Mouse (Mus musculus): Measurements from ENCODE around the gene Tnp2. TPM values are rescaled to one million over a fixed set of nuclear protein-coding genes. Genes with fewer than 3 reads are reported as not detected.
A peak's percentile ranks its signal among the peaks of the same experiment; 100 is the strongest.
"Not testable (repeated sequence)": the region's sequence is repeated elsewhere in the genome, so short reads cannot be mapped to it uniquely, and the experiment has no call there.

The Tnp2 gene
- polyA plus RNA-seq (2017; shearing (Covaris generic)) = 1 to 10 TPM; 5.7 to 6.3 TPM

DNA sequence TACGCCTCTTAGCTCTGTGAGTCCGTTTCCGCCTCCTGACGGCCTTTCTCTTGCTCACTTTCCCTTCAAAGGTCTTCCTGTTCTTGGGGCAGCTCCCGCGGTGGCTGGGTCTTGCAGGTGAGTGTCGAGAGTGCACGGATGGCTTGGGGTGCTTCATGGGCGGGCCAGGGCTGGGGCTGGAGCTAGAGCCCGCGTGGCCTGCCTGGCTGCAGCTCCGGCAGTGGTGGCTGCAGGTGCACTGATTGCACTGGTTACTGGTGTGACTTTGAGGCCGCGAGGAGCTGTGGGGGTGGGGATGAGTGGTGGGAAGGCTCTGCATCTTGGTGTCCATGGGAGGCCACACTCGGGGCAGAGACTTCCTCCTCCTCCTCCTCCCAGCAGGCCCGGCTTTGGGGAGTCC is at the start of gene Tnp2:
Tnp2 (minus strand) TSS at position 390 of the 400 bp plus-strand sequence.
- ATAC-seq = no peak

DNA sequence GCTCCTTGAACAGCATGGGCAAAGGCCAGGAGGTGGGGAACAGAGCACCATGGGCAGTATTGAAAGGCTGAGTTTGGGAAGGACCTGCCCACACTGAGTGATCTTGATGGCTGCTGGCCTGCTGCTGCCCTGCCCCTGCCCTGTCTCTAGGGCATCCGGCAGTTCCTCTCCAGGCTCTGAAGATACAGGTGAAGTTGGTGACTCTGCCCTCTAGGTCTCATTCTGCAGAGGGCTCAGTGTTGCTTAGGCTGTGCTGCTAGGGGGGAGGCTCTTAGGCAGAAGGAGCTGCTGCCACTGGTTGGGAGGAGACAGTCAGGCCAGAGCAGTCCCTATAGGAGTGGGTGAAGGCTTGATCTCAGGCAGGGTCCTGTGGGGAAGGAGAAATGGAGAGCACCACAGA is 49.4 kb upstream of the Tnp2 start:
- ATAC-seq = no peak

DNA sequence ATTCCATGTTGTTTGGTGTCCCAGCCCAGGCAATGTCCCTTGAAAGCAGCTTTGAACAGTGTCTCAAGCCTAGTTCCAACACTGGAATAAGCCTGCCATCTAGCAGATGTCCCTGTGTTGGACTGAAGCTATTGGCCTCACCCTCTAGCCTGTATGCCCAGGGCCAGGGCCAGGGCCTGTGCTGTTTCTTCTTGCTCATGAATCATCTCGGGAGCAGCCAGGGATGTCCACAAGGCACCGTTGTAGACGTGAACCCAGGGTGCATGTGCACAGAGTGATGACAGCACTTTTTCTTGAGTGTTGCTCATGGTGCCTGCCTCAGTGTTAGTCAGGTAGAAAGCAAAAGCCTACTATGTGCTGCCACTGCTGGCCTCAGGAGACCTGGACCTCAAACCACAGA is 48.8 kb upstream of the Tnp2 start:
- no peak for ATAC-seq

DNA sequence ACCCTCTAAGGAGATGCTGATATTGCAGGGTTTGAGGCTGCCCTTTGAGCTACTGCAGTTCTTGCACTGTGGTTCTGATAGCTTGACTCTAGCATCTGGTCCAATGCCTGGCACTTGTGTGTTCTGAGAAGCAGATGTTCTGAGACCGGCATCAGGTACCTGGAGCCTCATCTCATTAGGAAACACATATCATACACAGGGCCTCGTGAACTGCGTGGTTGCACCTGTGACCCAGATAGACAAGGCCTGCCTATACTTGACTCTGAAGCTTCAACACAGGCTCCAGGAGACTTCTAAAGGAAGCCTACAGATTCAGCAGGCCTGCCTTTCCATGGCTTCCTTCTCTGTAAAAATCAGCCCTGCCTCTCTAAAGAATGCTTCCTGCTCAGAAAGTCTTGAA is 47.9 kb upstream of the Tnp2 start:
- ATAC-seq = no peak

DNA sequence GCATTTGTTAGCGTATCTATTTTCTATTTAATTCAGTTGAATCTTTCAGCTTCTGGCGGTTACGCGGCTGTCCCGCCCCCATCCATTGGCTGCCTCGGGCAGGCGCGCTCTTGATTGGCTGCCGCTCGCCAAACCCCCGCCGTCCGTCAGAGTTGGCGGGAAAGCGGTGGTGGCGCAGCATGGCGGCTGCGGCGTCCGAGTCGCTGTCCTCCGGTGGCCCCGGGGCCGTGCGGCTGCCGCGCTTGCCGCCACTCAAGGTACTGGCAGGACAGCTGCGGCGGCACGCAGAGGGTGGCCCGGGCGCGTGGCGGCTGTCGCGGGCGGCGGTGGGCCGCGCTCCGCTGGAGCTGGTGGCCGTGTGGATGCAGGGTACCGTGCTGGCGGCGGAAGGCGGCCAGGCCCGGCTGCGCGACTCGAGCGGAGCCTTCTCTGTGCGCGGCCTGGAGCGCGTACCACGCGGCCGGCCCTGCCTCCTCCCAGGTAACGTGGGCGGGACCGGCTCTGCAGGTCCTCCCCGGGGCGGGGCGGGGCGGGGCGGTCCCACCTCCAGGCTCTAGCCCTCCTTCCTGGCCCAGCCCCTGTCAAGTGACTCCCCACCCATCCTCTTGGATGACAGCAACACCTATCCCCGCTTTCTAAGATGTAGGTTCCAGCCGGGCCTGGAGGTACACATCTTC is 46.6 kb upstream of the Tnp2 start, which contains the start of gene Rmi2:
Rmi2 (plus strand) TSS at position 149 of the 677 bp plus-strand sequence.
- peak; percentile 85 for ATAC-seq

DNA sequence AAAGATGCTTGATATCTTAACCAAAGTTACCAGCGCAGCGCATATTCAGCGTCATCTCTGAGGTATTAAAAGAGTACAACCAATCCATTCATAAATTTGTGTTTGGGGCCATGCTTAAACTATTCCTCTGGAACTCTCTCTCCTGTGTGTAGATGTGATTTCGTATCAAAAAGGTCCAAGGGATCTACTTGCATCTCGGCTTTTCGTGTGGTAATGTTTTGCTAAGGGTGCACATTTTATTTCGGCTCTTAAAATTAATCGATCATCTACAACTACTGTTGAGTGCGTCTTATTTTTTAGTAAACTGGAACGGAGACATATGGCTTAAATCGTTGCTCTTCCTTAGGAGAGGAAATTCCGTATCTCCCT is 46.1 kb upstream of the Tnp2 start:
- ATAC-seq = no peak

DNA sequence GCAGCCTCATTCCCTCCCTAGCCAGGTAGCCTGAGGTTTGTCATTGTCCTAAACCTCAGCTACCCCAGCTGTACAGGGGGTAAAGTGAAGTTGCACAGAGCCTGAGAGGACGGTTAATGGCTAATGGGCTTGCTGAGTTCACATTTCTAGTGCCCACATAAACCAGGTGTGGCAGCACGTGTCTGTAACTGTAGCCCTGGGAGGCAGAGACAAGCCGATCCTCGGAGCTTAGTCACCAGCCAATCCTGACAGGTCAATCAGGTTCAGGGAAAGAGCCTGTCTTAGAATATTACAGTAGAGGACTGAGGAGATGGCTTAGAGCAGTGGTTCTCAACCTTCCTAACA is 40.0 kb upstream of the Tnp2 start:
- no peak for ATAC-seq

DNA sequence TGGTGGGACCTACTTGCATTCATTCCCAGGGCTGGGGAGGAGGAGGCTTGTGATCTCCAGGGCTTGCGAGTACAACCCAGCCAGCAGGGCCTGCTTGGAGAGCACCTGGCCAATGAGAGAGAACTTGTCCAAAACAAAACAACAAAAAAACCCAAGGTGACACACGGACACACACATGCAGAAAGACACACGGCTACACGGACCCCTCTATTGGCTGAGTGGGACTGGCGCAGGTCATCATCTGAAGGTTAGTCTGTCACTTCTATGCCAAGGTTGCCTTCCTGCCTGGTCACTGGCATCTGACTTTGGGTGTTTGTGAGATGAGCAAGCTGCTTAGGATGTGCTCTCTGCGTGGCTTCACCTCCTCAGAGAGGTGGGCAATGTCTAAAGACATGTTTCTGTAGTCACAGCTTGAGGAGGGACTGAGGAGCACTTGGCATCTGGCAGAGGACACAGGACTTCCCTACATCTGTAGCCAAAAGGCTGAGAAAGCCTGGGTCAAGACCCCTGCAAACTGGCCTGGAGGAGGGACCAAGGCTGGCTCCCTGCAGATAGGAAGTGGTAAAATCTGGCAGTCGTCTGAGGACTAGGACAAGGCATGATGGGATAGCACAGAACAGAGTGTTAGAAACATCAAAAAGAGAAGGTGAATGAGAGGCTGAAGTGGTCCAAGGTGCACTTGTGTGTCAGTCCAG is 39.5 kb upstream of the Tnp2 start:
- ATAC-seq = peak; percentile 32

DNA sequence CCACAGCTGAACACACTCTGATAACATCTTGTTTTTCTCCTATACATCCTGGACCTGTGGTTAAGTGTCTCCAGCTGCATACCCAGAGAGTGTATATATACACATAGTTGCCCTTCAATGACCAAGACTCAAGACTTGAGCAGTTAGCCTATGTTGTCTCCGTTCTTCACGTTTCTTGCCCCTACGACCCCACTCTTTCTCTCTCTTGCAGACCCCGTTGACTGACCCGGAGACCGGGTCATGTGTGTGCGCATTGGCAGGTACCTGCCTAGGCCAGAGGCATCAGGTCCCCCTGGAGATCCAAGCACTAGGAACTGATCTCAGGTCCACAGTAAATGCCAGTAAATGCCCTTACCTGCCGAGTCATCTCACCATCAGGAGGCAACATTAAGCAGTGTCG is 38.8 kb upstream of the Tnp2 start:
- ATAC-seq = no peak

DNA sequence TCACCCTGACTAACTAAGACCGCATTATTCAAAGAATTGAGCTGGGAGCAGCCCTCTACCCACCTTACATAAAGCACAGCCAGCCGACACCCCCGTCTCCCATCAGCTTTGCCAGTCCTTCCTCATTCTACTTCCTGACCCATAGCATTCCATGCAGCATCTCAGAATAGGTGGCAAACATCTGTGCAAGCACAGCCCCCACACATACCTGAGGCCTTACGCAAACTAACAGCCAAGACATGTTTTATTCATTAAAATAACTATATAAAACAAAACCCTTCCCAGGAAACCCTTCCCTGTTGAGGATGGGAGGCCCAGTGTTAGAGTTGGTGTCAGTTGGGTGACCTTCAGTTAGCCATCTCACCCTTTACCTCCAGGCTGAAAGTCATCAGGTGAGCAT is 37.4 kb upstream of the Tnp2 start:
- ATAC-seq = no peak

DNA sequence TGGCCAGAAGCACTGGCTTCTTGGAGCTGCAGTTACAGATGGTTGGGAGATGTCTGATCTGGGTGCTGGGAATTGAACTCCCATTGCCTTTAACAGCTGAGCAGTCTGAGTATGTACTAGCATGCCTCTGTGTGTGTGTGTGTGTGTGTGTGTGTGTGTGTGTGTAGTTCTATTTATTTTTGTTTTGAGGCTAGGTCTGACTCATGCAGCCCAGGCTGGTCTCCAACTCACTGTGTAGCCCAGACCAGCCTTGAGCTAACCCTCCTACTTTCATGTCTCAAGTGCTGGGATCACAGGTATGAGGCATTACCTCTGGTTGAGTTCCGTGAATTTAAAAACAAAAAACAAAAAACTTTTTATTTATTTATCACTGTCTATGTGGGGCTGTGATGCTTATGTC is 36.1 kb upstream of the Tnp2 start:
- ATAC-seq = no peak

DNA sequence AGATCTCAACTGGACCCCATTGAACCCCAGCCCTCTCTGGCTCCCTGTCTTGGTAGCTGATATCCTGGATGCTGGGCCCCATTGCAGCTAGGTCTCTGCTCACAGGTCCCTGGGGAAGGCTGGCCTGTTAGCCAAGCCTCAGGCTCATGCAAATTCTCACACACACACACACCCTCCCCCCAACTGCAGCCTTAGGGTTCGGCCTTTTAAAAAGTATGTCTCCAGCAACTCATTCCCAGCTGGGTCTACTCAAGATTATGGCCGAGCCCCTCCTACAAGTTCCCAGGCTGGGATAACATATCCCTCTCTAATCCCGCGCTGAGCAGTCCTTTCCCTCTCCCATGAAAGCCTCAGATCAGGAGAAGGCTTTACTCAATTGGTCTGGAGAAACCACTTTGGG is 32.9 kb upstream of the Tnp2 start:
- ATAC-seq = no peak

DNA sequence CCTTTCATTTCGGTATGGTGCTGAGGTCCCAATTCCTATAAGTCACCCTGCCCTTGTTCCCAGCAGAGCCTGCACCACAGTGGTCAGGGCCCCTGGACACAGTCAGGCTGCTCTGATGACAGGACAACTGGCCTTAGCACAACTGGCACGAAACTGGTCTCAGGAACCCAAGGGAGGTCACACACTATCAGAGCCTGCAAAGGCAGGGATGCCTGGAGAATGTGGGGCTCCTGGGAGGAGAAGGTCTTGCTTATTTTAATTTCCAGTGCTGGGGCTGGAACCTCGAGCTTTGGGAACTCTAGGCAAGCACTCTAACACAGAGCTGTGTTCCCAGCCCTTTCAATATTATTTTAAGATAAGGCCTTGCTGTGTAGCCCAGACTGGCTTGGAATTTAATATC is 31.5 kb upstream of the Tnp2 start:
- no peak for ATAC-seq

DNA sequence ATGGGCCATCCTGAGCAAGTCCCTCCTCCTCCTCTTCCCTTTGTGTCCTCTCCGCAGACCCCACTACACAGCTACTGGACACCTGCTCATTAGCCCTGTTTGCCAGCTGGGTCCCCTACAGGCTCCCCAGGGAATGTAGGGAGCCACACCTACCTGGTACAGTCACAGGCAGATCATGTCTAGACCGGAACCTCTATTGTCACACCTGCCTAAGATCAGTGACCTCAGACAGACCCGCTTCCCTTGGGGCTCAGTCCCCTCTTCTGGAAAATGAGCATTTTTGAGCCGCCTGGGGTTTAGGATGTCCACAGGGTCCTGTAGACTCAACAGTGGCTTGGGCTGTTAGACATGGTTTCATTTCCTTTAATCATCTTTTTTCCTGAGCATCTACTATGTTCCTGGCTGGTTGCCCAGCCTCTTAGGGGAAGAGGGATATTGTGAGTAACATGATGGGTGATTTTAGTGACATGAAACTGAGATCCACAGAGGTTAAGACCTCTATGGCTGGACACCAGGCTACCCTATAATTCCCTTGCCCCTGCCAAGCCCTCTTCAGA is 30.2 kb upstream of the Tnp2 start:
- no peak for ATAC-seq

DNA sequence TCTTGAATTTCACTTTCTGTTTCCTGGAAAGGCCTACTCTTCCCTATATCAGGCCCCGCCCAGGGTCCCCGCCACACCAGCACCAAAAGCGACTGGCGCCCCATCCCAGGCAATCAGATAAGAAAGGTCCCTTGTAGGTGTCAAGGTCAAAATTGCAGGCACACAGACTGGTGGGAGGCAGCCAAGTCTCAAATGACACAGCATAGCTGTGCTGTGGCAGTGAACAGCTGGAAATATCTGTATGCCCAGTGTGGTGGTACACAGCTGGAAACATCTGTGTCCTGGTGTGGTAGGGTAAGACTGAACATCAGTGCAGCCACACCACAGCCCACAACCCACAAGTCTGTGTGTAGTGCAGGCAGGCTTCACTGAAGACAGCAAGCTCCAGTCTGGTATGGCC is 26.4 kb upstream of the Tnp2 start:
- peak; percentile 47 for ATAC-seq

DNA sequence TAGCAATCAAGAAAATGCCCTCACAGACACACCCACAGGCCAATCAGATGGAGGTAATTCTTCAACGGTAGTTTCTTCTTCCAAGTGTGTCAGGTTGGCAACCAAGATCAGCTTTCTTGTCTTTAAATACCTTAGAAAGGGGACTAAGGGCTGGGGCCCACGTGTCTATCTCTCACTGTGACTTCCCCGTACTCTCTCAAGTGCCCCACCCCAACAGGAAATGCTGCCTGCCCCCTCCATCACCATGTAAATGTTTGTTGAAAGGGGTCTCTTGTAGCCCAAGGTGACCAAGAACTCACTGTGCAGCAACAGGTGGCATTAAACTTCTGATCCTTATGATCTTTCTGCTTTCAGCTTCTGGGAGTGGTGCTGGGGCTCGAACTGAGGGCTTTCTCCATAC is 25.3 kb upstream of the Tnp2 start:
- no peak for ATAC-seq

DNA sequence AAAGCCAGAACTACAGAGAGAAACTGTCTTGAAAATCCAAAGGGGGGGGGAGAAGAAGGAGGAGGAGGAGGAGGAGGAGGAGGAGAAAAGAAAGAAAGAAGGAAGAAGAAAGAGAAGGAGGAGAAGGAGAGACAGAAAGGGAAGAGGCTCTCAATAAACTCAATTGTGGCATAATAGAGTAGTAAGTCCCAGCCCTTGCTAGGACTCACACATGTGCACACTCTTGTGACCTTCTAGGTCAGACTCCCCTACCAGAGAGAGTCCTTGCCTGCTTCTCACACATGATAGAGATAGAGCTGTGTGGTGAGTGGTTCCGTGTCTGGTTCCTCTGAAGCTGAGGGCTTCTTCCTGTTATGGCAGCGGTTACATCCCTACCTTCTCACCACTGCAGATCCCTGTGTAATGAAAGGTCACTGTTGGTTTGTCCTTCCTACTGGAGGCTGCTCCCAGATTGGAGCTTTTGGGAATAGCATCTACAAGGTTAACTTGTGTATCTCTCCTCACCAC is 24.5 kb upstream of the Tnp2 start, which contains the start of gene Gm11172:
Gm11172 (plus strand) TSS at position 51 of the 507 bp plus-strand sequence.
- ATAC-seq = peak; percentile 25

DNA sequence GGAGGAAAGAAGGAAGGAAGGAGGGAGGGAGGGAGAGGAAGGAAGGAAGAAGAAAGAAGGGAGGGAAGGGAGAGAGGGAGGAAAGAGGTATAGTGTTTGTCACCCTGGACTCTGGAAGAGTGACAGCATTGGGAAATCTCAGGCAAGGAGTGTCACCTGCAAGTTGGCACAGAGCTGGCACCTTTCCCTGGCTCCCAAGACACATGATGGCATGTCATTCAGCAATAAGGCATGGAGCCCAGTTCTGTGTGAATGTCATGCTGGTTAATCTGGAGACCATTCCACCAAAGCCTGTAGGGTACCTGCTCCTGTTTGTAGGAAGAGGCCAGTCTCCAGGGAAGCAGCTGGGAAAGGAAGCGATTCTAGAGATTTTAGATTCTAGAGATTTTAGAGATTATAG is 21.9 kb upstream of the Tnp2 start:
- no peak for ATAC-seq

DNA sequence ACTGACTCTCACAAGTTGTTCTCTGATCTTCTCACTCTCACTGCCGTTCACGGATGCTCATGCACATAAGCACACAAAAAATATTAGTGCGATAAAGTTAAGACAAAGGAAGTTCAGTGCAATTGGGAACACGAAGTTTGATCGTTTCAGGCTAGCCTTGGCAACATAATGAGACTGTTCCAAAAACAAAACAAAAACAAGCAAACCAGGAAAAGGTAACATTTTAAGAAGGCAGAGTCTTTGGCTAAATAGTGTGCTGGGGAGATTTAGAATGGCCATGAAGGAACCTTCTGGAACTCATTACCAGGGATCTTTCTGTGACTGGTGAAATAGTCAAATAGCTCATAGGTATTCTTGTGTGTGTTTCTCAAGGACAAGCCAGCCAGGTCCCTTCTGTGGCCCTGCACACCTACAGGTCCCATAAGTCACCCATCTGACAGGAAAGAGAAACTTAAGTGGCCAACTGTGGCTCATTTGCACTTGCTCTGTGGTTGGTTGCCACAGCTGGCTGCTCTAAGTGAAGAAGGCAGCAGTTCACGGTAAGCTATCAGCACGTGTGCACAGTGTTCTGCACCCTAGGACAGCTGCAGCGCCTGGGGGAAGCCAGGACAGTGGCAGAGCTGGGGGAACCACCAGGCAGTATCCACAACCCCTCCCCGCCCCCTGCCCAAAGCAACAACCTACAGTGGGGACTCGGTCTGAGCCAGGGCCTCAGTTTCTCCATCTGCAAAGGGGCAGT is 17.5 kb upstream of the Tnp2 start, which contains the start of gene Prm1:
Prm1 (minus strand) TSS at position 51 of the 739 bp plus-strand sequence.
- peak; percentile 46 for ATAC-seq

DNA sequence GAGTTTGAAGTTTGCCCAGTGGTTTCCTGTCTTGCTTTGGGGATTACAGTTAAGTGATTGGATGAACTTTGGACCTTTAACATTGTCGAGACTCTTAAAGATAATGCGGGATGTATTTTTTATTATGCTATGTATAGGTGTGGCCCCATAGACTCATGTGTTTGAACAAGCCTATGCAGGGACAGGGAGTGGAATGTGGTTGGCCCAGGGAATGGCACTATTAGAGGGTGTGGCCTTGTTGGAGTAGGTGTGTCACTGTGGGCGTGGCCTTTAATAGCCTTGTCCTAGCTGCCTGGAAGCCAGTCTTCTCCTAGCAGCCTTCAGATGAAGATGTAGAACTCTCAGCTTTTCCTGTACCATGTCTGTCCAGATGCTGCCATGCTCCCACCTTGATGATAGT is 14.0 kb upstream of the Tnp2 start:
- ATAC-seq = not testable (repeated sequence)

DNA sequence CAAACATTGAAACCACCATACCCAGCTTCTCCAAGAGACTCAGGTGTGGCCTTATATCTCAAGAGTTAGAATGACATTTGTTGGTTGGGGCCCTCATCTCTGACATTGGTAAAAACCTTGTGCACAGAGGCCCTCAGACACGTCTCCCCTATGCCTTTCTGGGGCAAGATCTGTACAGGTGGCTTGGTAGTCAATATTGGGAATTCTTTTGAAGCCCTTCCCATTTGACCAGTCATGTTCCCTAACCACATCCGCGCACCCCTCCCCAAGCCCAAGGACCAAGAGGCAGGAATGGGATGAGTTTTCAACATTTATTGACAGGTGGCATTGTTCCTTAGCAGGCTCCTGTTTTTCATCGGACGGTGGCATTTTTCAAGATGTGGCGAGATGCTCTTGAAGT is 7.6 kb upstream of the Tnp2 start, which contains the start of gene Prm2:
Prm2 (minus strand) TSS at position 101 of the 400 bp plus-strand sequence.
- no peak for ATAC-seq

DNA sequence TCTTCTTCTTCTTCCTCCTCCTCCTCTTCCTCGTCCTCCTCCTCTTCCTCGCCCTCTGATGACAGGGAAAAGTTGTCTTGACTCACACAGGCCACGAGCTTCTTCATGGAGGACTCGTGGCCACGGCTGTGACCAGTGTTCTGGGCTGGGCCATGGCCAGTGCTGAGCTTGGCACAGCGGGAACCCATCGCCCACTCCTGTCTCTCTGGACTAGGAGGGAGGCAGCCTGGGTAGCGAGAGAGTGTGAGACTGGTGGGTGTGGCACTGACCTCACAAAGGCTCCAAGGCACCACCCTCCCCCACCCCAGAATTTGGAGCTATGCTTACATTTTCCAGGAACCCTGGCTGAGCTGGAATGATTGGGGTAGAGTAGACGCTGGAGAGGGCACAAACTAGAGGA is 2.2 kb upstream of the Tnp2 start, which contains the start of gene Prm3:
Prm3 (minus strand) TSS at position 213 of the 400 bp plus-strand sequence.
- ATAC-seq = no peak

DNA sequence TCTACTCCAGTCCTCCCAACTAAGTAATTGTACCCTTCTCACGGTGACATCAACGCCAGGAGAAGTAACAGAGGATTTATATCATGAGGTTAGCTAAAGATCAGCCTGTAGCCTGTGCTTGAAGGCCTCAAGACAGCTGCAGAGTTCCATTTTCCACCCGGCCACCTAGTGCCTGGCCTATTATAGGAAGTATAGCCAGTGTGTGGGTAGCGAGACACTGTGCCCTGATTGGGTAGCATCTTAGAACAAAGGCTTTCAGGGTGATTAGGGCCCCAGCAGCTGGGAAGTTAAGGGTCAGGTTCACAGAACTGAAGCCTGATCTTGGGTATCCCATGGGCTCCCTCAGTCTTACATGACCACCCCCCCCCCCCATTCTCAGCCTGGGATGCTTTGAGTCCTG is 406 bp upstream of the Tnp2 start:
- no peak for ATAC-seq
